Mouse (Mus musculus): ENCODE data around the gene Sptbn1.

Sptbn1 gene

GRCm38 (mm10) chr11:30221043-30221442 lies 46.9 kb downstream of the Sptbn1 start:
- in situ Hi-C loops (cut with MboI; ENCODE audit: low sequenced_read_pairs), result loop anchor here (10.0 to 25.0 kb wide), 2 partner anchors 116 to 509 kb away; no protein-coding TSS in a partner anchor

GRCm38 (mm10) chr11:30218386-30218785 lies 49.6 kb downstream of the Sptbn1 start:
- in situ Hi-C loops (cut with MboI; ENCODE audit: low sequenced_read_pairs), result loop anchor here (25.0 kb wide), 1 partner anchor 506 kb away; no protein-coding TSS in a partner anchor

- in situ Hi-C loops (cut with MboI; ENCODE audit: low sequenced_read_pairs), result loop anchor here (25.0 kb wide), 1 partner anchor 505 kb away; no protein-coding TSS in a partner anchor
Measured at GRCm38 (mm10) chr11:30217496-30217895, 50.5 kb downstream of the Sptbn1 start.

- in situ Hi-C loops (cut with MboI; ENCODE audit: low sequenced_read_pairs), result loop anchor here (25.0 kb wide), 1 partner anchor 500 kb away; no protein-coding TSS in a partner anchor
Measured at GRCm38 (mm10) chr11:30211663-30212416, 56.1 kb downstream of the Sptbn1 start.

GRCm38 (mm10) chr11:30211141-30211540 lies 56.8 kb downstream of the Sptbn1 start:
- in situ Hi-C loops (cut with MboI; ENCODE audit: low sequenced_read_pairs), result loop anchor here (25.0 kb wide), 1 partner anchor 499 kb away; no protein-coding TSS in a partner anchor

- in situ Hi-C loops (cut with MboI; ENCODE audit: low sequenced_read_pairs), result loop anchor here (25.0 kb wide), 1 partner anchor 498 kb away; no protein-coding TSS in a partner anchor
Measured at GRCm38 (mm10) chr11:30210100-30210811, 57.7 kb downstream of the Sptbn1 start.

- in situ Hi-C loops (cut with MboI; ENCODE audit: low sequenced_read_pairs), result loop anchor here (25.0 kb wide), 1 partner anchor 497 kb away; no protein-coding TSS in a partner anchor
Measured at GRCm38 (mm10) chr11:30209495-30209894, 58.5 kb downstream of the Sptbn1 start.

GRCm38 (mm10) chr11:30204398-30204797 lies 63.6 kb downstream of the Sptbn1 start:
- in situ Hi-C loops (cut with MboI; ENCODE audit: low sequenced_read_pairs), result loop anchor here (25.0 kb wide), 1 partner anchor 492 kb away; no protein-coding TSS in a partner anchor

GRCm38 (mm10) chr11:30200391-30200790 lies 67.6 kb downstream of the Sptbn1 start:
- in situ Hi-C loops (cut with MboI; ENCODE audit: low sequenced_read_pairs), result loop anchor here (25.0 kb wide), 1 partner anchor 488 kb away; no protein-coding TSS in a partner anchor

- in situ Hi-C loops (cut with MboI; ENCODE audit: low sequenced_read_pairs), result no loop called here
Measured at GRCm38 (mm10) chr11:30198091-30198675, 69.8 kb downstream of the Sptbn1 start.

- in situ Hi-C loops (cut with MboI; ENCODE audit: low sequenced_read_pairs), result no loop called here
Measured at GRCm38 (mm10) chr11:30197564-30198090, 70.3 kb downstream of the Sptbn1 start.

GRCm38 (mm10) chr11:30196368-30197070 lies 71.5 kb downstream of the Sptbn1 start:
- in situ Hi-C loops (cut with MboI; ENCODE audit: low sequenced_read_pairs), result no loop called here

- in situ Hi-C loops (cut with MboI; ENCODE audit: low sequenced_read_pairs), result no loop called here
Measured at GRCm38 (mm10) chr11:30195756-30196155, 72.2 kb downstream of the Sptbn1 start.

GRCm38 (mm10) chr11:30194800-30195199 lies 73.2 kb downstream of the Sptbn1 start:
- in situ Hi-C loops (cut with MboI; ENCODE audit: low sequenced_read_pairs), result no loop called here

GRCm38 (mm10) chr11:30190959-30191358 lies 77.0 kb downstream of the Sptbn1 start:
- in situ Hi-C loops (cut with MboI; ENCODE audit: low sequenced_read_pairs), result no loop called here

- in situ Hi-C loops (cut with MboI; ENCODE audit: low sequenced_read_pairs), result no loop called here
Measured at GRCm38 (mm10) chr11:30190119-30190518, 77.9 kb downstream of the Sptbn1 start.

GRCm38 (mm10) chr11:30186902-30187470 lies 81.0 kb downstream of the Sptbn1 start:
- in situ Hi-C loops (cut with MboI; ENCODE audit: low sequenced_read_pairs), result no loop called here

GRCm38 (mm10) chr11:30184527-30184926 lies 83.4 kb downstream of the Sptbn1 start:
- in situ Hi-C loops (cut with MboI; ENCODE audit: low sequenced_read_pairs), result no loop called here

GRCm38 (mm10) chr11:30182716-30183411 lies 85.1 kb downstream of the Sptbn1 start:
- in situ Hi-C loops (cut with MboI; ENCODE audit: low sequenced_read_pairs), result no loop called here
